Mouse (Mus musculus): ENCODE results near the gene Snx20.

The Snx20 gene

GRCm38 (mm10) chr8:88642734-88643564 lies 7.0 kb upstream of the Snx20 start:
- DNase-seq = no peak

DNA sequence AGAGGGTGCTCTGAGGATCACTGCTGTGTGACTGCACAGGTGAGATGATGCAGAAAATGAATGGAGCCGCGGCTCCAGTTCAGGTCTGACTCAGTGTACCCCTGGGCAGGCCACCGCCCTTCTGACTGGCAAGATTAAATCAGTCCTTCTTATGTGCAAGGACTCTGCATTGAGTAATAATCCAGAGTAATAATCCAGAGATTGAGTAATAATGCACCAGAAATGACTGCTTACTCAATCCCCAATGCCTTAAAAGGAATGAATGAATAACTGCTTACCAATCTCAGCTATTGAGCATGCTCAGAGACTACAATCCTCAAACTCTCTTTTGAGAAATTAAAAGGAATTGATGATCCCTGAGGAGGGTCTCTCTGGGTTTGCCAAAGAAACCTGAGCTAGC lies 3.0 kb upstream of the Snx20 start:
- no peak for DNase-seq

- no peak for DNase-seq
Measured at GRCm38 (mm10) chr8:88637092-88638000, 1.4 kb upstream of the Snx20 start.

DNA sequence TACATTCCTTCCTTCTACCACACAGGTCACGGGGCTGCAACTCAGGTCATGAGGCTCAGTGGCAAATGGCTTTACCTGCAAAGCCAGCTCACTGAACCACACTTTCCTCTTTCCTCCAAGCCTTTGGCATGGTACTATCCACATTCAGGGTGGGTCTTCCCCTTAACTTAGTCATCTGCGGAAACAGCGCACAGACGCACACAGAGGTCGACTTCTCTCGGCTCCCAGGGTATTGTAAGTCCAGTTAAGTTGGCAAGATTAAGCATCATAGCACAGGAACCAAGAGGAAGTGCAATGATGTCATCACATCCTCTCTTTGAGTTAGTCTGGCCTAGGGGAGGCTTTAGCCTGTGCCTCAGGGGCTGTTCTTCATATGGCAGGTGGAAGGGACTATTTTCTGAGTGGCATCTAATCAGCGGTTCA lies 2.6 kb downstream of the Snx20 start:
- no peak for DNase-seq

DNA sequence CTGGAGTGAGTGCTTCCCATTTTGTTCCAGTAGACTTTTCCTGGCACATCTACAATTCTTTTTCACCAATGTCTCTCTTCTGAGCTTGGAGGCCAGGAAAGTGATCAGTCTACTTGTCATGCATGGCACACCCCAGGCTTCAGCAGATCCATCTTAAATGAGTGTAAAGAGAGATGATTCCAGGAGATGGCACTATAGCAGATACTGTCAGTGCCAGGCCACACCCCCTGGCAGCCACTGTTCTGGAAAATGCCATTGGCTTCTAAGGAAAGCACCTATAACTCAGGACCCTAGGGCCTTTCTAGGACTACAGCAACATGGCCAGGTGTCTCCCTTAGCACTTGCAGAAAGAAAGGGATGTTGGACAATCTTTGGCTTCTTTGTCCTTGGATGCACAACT lies 4.8 kb downstream of the Snx20 start:
- DNase-seq = no peak

- DNase-seq = no peak
Measured at GRCm38 (mm10) chr8:88630225-88630624, 5.7 kb downstream of the Snx20 start.

- no peak for DNase-seq
Measured at GRCm38 (mm10) chr8:88628001-88628774, 7.7 kb downstream of the Snx20 start.

- no peak for DNase-seq
Measured at GRCm38 (mm10) chr8:88627265-88627991, 8.5 kb downstream of the Snx20 start.

- DNase-seq = no peak
Measured at GRCm38 (mm10) chr8:88626940-88627264, 9.0 kb downstream of the Snx20 start.

DNA sequence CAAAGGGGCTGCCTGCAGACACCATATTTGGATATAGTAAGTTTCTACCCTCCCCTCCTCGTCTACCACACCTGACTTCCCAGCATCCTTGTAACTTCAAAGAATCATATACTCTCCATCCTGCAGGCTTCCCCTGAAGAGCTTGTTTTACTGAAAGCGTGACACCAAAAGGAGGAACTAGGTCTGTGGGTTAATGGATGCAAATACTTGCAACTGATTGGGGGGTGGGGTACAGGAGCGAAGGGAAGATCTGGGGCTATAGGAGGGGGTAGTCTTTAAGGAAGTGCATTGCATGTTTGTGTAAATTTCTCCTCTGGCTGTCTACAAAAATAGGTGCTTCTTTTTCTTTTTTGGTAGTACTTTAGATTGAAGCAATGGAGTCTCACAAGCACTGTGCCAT lies 9.5 kb downstream of the Snx20 start:
- DNase-seq = no peak

GRCm38 (mm10) chr8:88624276-88624675 lies 11.7 kb downstream of the Snx20 start:
- DNase-seq = no peak

GRCm38 (mm10) chr8:88623351-88623750 lies 12.6 kb downstream of the Snx20 start:
- DNase-seq = no peak

- no peak for DNase-seq
Measured at GRCm38 (mm10) chr8:88621408-88621807, 14.5 kb downstream of the Snx20 start.

- no peak for DNase-seq
Measured at GRCm38 (mm10) chr8:88620931-88621330, 15.0 kb downstream of the Snx20 start.

DNA sequence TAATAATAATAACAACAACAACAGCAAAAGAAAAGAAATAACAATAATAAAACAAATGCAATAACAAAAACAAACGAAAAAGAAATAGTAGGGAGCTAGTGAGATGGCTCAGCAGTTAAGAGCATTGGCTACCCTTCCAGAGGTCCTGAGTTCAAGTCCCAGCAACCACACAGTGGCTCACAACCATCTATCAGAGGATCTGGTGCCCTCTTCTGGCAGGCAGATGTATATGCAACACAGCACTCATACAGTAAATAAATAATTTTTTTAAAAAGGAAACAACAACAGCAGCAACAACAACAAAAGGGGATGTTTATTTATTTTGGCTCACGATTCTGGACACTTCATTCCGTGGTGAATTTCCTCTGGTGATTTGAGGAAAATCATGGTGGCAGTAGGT lies 16.4 kb downstream of the Snx20 start:
- no peak for DNase-seq

DNA sequence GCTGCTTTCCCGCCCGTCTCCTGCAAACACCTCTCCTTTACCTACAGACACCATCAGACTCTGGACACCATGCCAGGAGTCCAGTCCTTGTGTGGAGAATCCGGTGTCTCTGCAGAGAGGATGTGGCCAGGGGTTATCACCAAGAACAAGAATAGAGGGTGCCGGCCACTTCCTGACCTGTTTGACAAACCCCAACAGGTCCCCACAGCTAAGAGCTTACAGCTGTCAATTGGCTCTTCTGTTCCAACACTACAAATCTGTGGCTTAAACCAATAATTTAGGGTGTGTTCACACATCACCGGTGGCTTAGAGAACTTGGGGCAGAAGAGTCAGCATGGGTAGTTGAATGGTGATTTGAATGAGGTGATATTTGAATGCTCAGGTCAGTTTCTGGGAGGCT lies 17.3 kb downstream of the Snx20 start:
- no peak for DNase-seq

GRCm38 (mm10) chr8:88614981-88615380 lies 20.9 kb downstream of the Snx20 start:
- no peak for DNase-seq

DNA sequence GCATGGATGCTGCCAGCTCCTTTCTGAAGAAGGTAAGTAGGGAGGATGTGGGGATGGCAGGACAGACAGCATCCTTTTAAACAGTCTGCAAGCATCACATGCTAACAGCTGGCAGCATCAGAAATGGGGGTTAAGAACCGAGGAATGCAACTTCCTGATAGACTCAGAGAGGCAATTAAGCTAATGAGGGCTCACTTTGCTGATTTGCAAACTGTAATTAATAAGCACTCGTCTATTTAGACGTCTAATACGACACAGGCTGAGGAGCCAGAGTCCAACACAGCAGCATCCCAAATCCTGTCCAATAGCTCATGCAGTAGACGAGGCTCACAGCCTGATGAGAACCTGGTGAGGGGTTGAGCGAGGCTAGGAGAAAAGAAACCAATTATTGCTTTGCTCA lies 25.7 kb downstream of the Snx20 start:
- no peak for DNase-seq

- DNase-seq = no peak
Measured at GRCm38 (mm10) chr8:88609036-88609435, 26.9 kb downstream of the Snx20 start.

DNA sequence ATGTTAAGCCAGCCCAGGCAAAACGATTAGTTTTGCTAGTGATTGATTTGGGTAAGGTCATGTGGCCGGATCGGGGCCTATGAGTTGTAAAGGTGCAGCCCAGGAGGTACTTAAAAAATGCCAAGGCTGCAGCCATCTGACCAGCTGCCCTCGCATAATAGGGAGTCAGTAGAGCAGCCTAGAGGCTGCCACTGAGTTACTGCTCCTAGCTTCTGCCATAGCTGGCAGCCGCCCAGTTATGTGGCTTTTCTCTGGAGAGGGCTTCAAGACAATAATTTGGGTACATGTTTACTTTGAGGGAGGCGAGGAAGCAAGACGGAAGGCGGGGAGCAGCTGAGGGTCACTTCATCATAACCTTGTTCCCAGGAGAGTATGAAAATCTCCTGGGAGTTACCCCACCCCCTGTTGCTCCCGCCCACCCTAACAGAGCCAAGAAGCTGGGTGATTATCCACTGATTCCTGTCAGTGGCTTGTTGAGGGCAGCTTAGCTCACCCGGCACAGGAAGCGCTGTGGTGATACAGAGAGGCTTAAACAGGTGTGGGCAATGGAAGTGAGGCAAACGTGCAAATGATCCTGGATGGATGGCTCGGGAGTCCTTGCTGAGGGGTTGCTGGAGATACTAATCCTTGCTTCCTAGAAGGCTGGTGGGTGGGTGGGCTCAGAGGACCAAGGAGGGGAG lies 30.4 kb downstream of the Snx20 start:
- DNase-seq = no peak

DNA sequence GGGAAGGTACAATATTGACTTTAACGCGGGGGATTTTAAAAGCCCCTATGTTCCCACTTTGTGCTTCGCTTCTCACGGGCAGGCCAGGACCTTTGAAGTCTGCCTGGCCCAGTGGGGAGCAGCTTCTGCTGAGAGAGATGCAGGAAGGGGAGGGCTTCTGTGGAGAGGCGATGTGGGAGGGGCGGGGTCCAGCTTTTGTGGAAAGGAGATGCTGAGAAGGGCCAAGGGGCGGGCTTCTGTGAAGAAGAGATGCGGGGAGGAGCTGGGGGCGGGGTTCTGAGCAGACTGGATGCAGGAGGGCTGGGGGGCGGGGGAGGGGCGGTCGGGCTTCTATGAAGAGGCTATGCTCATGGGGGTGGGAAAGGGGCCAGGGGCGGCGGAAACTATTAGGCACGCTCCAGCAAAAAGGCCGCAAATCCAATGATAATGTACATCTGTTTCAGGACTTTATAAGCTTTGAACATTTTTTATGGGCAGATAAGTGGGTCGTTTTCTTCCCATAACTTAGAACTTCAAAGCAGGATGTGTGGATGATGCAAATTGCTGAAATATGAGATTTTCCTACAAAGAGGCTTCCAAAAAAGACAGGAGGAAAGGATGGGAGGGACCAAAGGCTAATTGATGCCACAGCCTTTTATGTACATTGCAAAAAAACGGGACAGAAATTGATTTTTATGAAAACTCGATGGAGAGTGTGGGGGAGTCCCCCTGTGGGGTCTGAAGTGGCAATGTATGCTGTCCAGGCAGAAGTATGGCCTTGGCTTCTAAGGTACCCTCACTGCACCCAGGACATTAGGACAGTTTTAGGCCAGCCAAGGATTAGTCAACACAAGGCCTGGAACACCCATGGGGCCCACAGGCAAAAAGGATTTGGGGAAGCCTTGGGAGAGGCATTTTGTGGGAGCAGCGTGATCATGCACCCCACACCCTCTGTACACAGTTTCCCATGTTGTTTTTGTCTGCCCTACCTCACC lies 31.6 kb downstream of the Snx20 start:
- peak; percentile 43 to 62 for DNase-seq

All from thymus, adult 18-20 months (tissue).